Mouse (Mus musculus) adipocyte (in vitro differentiated cells): ENCODE results near the gene AU022252.

Experiments
- DNase-seq: peaks from one replicate; pipeline ENCODE4 v3.0.0-alpha.2; 2016; ENCODE audit warnings: low spot score

The AU022252 gene

GRCm38 (mm10) chr4:119244468-119245240, 12.1 kb upstream of the AU022252 start:
- DNase-seq: no peak

GRCm38 (mm10) chr4:119242571-119242970, 10.1 kb upstream of the AU022252 start:
- no peak for DNase-seq

GRCm38 (mm10) chr4:119241664-119242063, 9.2 kb upstream of the AU022252 start:
- no peak for DNase-seq

- peak; percentile 72 for DNase-seq
Measured at GRCm38 (mm10) chr4:119239181-119239682, 6.7 kb upstream of the AU022252 start.

DNA sequence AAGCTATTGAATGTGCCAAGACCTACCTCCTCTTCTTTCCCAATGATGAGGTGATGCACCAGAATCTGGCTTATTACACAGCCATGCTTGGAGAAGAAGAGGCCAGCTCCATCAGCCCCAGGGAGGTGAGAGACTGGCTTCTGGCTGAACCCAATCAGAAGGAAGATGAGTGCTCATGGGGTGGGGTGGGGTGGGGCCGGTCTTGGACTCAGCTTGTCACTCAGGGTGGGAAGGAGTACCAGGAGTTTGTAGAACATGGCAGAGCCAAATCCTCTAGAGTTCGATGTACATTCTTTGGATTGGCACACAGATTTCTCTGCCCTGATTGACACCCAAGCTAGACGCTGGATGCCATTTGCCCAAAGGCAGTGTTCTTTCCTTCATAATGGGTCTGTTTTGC, 6.1 kb upstream of the AU022252 start:
- no peak for DNase-seq

DNA sequence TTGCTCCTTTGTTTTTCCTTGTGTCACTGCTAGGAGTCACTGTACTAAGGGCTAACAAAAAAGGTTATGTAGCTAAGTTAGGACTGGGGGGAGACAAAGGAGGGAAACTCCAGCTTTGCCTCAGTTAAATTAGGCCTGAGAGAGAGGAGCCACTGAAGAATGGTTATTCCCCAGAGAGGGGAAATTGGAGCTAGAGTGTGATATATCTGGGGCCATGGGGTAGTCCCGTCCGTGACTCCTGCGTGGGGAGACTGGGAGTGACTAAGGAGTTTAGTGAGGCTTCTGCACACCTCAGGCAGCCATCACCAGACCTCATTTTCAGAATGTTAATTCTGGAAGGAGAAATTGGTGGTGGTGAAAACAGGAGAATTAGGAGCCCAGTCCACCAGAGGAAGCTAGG, 1.8 kb upstream of the AU022252 start:
- no peak for DNase-seq

DNA sequence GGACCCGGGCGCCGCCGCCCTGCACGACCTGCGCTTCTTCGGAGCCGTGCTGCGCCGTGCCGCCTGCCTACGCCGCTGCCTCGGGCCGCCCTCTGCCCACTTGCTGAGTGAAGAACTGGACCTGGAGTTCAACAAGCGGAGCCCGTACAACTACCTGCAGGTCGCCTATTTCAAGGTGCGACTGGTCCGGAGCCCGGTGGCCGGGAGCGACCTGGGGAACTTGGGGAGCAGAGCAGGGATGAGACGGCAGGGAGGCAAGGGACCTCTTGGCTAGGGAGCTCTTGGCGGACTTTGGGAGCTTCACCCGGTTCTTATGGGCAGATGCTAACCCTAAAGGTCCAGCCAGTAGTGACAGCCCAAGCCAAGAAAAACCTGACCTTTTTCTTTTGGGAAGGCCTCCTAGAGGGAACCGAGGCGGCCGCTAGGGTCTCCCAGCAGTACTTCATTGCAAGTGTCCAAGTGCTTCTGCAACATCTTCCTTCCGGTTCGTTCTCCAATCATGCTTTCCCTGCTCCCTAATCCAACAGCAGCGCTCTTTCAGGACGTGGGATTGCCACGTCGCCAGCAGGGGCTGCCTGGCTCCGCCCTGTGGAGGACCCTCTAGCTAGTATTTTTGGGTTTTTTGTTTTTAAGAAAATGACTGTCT, 867 bp upstream of the AU022252 start:
- peak; percentile 71 for DNase-seq

DNA sequence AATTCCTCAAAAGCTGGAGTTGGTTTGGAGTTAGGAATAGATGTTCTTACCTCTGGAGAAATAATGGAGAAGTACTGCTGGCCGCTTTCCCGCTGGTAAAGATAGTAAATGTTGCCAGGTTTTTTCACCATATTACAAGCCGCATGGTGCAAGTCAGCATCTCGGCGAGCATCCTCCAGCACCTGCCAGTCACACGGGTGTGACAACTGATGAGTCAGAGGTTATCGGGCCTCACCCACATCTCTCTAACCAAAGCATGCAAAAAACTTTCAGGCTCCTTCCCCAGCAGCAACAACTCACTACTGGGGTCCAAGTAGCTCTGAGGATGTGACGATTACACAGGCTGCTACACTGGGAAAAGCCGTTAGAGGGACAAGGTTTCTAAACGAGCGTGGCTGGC, 5.8 kb downstream of the AU022252 start:
- no peak for DNase-seq

DNA sequence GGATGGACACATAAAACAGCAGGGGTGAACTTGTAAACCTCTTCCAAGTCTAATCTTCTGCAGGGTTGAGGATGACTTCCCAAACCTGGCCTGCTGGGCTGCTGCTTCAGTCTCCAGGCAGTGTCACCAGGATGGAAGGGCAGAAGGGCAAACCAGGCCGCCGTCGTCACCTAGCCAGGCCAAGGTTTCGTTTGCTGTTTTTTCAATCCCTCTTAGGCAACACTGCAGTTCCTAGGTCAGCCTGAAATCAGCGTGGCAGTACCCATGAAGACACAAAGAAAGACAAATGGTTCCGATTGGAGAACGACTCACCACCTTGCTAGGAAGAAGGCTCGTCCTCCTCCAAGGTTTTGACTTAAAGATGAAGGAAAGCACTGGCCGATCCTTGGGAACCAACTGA, 6.8 kb downstream of the AU022252 start:
- DNase-seq: no peak

GRCm38 (mm10) chr4:119224534-119224933, 8.0 kb downstream of the AU022252 start:
- DNase-seq: no peak

DNA sequence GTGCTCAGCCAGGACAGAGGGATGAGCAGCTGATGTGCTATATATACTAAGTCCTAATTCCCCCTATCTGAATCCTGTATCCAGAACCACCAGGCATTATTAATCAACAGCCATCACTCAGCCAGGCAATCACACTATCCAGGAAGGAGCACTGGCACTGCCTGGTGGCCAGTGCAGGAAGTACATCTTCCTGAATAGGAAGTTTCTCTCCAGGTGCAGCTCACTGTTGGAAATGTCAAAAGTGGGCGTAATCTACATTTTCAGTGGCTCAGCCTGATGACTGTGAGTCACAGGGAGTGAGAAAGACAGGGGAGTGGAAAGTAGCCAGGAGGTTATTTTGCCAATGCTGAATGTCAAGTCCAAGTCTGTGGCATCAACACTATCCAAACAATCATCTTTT, 8.8 kb downstream of the AU022252 start:
- DNase-seq: peak; percentile 43

DNA sequence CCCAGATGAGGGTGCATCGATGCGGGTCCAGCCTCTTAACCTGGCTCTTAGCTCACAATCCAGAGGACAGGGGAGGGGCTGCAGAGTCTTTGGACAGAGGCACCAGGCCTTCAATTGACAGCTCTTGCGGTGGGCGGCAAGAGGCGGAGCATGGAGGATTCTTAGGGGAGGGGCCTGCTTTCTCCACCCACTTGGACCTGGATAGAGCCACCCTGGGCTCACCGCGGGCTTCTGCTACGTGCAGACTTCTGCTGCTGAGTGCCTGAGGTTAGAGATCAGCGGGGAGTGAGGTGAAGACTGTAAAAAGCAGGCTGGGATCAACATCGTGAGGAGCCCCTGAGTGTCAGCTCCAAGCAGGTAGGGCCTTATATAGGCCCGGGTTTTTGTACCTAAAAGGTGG, 14.3 kb downstream of the AU022252 start, which contains the start of gene Tmem269:
Tmem269 (minus strand) TSS at position 49 of the 400 bp plus-strand sequence.
- DNase-seq: no peak

- DNase-seq: peak; percentile 14
Measured at GRCm38 (mm10) chr4:119216667-119217066, 15.8 kb downstream of the AU022252 start.

GRCm38 (mm10) chr4:119204672-119205071, 27.8 kb downstream of the AU022252 start:
- DNase-seq: peak; percentile 65

GRCm38 (mm10) chr4:119198105-119198504, 34.4 kb downstream of the AU022252 start:
- no peak for DNase-seq

DNA sequence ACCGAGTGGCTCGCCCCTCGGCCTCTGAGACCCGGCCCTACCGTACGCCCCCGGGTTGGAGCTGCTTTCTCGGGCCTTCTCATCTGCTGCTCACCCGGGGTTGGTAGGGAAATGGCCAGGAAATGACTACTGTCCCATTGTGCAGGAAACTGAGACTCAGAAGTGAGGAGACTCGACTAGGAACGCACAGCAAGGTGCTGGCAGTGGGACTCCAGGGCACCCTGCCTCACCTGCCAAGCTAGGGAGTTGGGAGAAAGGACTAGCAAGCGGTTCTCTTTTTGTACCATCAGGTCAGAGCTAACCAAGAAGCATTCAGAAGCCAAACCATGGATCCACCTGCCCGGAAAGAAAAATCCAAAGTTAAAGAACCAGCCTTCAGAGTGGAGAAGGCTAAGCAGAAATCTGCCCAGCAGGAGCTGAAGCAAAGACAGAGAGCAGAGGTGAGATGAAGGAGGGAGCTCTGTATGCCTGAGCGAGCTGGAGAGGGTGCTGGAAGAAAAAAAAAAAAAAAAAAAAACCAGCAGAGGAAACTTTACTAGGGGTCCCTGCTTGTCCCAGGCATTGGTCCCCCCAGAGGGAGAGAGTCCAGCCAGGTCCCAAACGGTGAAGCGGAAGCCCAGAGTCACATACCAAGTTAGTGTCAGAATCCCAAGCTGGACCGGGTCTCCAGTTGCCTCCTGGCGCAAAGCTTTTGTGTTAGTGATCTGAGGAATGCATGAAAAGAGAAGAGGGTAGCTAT, 36.8 kb downstream of the AU022252 start:
- peak; percentile 16 for DNase-seq

GRCm38 (mm10) chr4:119194909-119195581, 37.5 kb downstream of the AU022252 start, which contains the start of gene Svbp:
TSS of gene Svbp (plus strand) at chr4:119195306.
- peak; percentile 84 for DNase-seq

DNA sequence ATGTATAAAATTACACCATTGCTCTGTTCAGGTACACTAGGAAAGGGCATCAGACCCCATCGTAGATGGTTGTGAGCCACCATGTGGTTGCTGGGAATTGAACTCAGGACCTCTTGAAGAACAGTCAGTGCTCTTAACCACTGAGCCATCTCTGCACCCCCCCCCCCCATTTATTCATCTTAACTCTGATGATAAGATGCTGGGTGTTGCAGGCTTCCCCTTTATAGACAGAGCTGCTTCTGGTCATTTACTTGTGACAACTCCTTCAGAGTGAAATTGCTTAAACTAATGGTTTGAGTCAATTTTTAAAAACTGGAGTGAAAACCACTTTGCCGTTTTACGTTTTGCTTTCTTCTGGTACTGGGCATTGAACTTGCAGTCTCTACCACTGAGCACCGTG, 39.8 kb downstream of the AU022252 start:
- DNase-seq: no peak

- no peak for DNase-seq
Measured at GRCm38 (mm10) chr4:119191273-119191672, 41.2 kb downstream of the AU022252 start.

GRCm38 (mm10) chr4:119190618-119191017, 41.9 kb downstream of the AU022252 start:
- DNase-seq: no peak

- DNase-seq: no peak
Measured at GRCm38 (mm10) chr4:119189864-119190263, 42.6 kb downstream of the AU022252 start, which contains the start of gene Ermap. TSS of gene Ermap (minus strand) at chr4:119190011.

DNA sequence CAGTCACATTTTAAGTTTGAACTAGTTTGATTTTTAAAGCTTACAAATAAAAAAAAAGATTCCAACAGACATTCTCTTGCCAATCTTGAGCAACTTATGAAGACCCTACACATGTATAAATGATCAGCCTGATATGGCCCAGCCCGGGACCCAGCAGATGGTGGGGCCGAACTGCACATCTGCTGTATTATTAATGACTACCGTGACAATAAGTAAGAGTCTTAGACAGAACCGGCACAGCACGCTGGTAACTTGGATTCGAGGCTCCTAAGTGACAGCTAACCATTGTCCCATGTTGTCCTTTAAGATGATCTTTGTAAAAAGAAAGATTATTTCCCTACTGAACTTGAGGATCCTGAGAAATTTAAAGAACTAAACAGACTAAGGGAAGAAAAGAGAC, 43.1 kb downstream of the AU022252 start:
- DNase-seq: no peak
